Mouse (Mus musculus) intestine, embryonic 14.5 days (tissue): ENCODE data around the gene Lpar1. TPM values are rescaled to one million over a fixed set of nuclear protein-coding genes. Genes with fewer than 3 reads are reported as not detected.

Experiments
- ATAC-seq: fragments of 200-750 bp; cut with Nextera tagmentation; replicated peaks from 2 replicates; pipeline ENCODE4 v1.8.0; 2017; ENCODE audit warnings: low read depth, moderate number of reproducible peaks, moderate TSS enrichment, moderate library complexity; ENCODE audit not compliant: low FRiP score, low TSS enrichment
- DNase-seq: peaks from one replicate; pipeline ENCODE4 v3.0.0-alpha.2; 2018; ENCODE audit warnings: low spot score
- H3K27ac ChIP-seq: fragments of 300-500 bp; sonication (generic); 2 replicates; pipeline ENCODE4 v1.5.1; 2014; ENCODE audit warnings: low read depth, mild to moderate bottlenecking, control low read depth
- H3K27me3 ChIP-seq: fragments of 300-500 bp; sonication (generic); replicated peaks from 2 replicates; pipeline ENCODE4 v1.6.1; 2014; ENCODE audit warnings: low read length, control low read depth; ENCODE audit not compliant: control insufficient read depth, insufficient read depth
- H3K36me3 ChIP-seq: fragments of 300-500 bp; sonication (generic); 2 replicates; pipeline ENCODE4 v1.6.1; 2014; ENCODE audit warnings: low read length, control low read depth; ENCODE audit not compliant: control insufficient read depth, insufficient read depth
- H3K4me1 ChIP-seq: fragments of 300-500 bp; sonication (generic); replicated peaks from 2 replicates; pipeline ENCODE4 v1.6.1; 2014; ENCODE audit warnings: low read length, control low read depth, mixed read lengths; ENCODE audit not compliant: control insufficient read depth, insufficient read depth
- H3K4me2 ChIP-seq: fragments of 300-500 bp; sonication (generic); 2 replicates; pipeline ENCODE4 v1.6.1; 2014; ENCODE audit warnings: low read length
- H3K4me3 ChIP-seq: fragments of 300-500 bp; sonication (generic); 2 replicates; pipeline ENCODE4 v1.5.1; 2014; ENCODE audit warnings: low read depth, low read length, control low read depth, mixed read lengths
- H3K9ac ChIP-seq: fragments of 300-500 bp; sonication (generic); 2 replicates; pipeline ENCODE4 v1.6.1; 2014; ENCODE audit warnings: mild to moderate bottlenecking, low read length
- H3K9me3 ChIP-seq: fragments of 300-500 bp; sonication (generic); 2 replicates; pipeline ENCODE4 v1.6.1; 2016; ENCODE audit warnings: low read length, control low read depth; ENCODE audit not compliant: control insufficient read depth
- WGBS: fragments of 180-500 bp; shearing (Covaris S2); extraction: QIAGEN DNeasy Blood & Tissue Kit; methylation state at CpG from one replicate; pipeline ENCODE4 v1.1.7; 2014; 5-methylcytosine and 5-hydroxymethylcytosine counted together
- polyA plus RNA-seq: library from polyadenylated mRNA; unstranded; fragments of >200 nt; fragmentation: Nextera tagmentation; extraction: Ambion mirVana; gene quantifications from 2 replicates; pipeline ENCODE4 v1.2.1, GENCODE M21; 2014

Gene Lpar1
- polyA plus RNA-seq, 1 experiment from 2014 or later = 57.0 TPM

DNA sequence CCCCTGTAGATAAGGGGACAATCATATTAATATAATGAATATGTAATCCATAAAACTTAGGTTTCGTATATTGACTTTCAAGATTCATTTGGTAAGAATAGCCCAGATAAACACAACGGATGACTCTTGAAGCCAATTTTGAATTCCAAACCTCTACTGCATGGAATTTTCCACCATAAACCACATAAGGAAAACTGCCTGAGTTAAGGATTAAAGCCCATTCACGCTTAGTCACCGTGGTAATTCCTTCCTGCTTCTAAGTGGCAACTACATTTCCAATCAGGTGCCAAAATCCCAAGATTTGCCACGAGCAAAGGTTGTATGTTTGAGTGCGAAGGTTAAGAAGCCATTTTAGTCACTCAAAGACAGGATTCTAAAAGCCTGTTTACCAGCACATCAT, 20.3 kb upstream of the Lpar1 start:
- DNase-seq = no peak
- no peak for ATAC-seq

DNA sequence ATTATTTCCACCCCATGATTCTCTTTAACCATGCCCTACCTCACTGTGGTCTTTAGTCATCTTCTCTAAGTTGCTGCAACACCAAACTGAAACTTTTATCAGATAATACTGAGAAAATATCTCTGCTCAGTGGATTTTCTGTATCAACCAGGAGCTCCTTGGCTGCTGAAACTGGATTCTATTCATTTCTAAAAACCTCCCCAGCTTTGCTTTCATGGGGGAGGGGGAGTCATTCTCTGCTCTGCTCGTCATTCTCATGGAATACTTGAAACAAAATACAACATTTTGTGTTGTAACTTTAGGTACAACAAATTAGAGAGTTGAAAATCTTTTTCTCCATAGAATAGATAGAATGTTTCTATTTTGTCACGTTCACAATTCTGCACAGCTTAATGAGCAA, 18.7 kb upstream of the Lpar1 start:
- WGBS = 82% methylated on average over 2 of the region's 2 CpGs

More for the DNA sequence above, 20.3 kb upstream of the Lpar1 start:
- Histone ChIP-seq H3K36me3 (no peaks in the 10 kb centered on the region), H3K27ac (no peak overlapping the region), H3K4me3 (no peak overlapping the region), H3K9me3 (no peaks in the 10 kb centered on the region), H3K4me2 (no peak overlapping the region), H3K27me3 (no peaks in the 10 kb centered on the region), H3K4me1 (no peaks in the 10 kb centered on the region), H3K9ac (no peak overlapping the region)
- WGBS = 77% methylated on average over 6 of the region's 6 CpGs

DNA sequence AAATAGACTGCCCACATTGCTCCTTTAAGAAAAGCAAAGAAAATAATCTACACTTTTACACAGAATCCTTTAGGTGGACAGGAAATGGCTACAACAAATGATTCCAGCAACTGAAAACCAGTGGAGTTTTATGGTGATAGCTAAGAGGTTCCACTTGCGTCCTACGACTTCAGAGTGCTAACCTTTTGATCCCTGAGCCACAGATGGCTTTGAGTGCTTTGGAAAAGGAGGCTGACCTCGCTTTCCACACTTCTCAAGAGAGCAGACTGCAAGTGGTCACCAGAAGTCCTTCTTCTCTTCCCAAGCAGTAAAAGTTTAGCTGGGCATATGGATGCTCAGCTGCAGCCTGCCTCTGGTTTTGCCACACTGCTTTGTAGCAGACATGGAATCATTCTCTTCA, 18.0 kb upstream of the Lpar1 start:
- Histone ChIP-seq H3K4me1 (no peaks in the 10 kb centered on the region), H3K9ac (no peak overlapping the region), H3K9me3 (no peaks in the 10 kb centered on the region), H3K4me2 (no peak overlapping the region), H3K4me3 (no peak overlapping the region), H3K27me3 (no peaks in the 10 kb centered on the region), H3K27ac (no peak overlapping the region), H3K36me3 (no peaks in the 10 kb centered on the region)
- no peak for ATAC-seq
- DNase-seq = no peak
- WGBS = 26% methylated on average over 3 of the region's 3 CpGs

More for the DNA sequence above, 18.7 kb upstream of the Lpar1 start:
- no peak overlapping the region for H3K27ac ChIP-seq
- H3K9ac ChIP-seq = no peak overlapping the region
- ATAC-seq (no peak), DNase-seq (no peak)
- no peak overlapping the region for H3K4me2 ChIP-seq
- no peaks in the 10 kb centered on the region for H3K9me3 ChIP-seq
- no peaks in the 10 kb centered on the region for H3K27me3 ChIP-seq
- no peaks in the 10 kb centered on the region for H3K36me3 ChIP-seq
- no peak overlapping the region for H3K4me3 ChIP-seq
- no peaks in the 10 kb centered on the region for H3K4me1 ChIP-seq

DNA sequence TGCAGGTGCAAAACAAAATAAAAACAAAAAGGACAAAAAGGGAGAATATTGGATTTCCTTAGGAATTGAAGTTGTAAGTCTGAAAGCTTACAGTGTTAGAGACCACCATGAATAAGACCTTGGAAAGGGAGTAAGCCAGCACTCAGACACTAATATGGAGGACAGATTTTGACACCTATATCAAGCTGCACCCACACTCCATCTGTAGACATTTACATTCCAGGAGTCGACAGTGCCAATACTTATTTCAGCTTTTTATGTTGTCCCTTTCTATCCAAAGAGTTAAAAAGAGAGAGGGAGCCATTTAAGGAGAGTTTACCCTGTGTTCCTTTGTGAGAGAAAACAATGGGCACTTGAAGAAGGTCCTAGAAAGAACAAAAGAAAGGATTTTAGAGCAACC, 17.5 kb upstream of the Lpar1 start:
- Histone ChIP-seq H3K9ac (no peak overlapping the region), H3K36me3 (no peaks in the 10 kb centered on the region), H3K4me2 (no peak overlapping the region), H3K27me3 (no peaks in the 10 kb centered on the region), H3K4me3 (no peak overlapping the region), H3K27ac (no peak overlapping the region), H3K4me1 (no peaks in the 10 kb centered on the region), H3K9me3 (no peaks in the 10 kb centered on the region)
- 56% methylated on average over 1 of the region's 1 CpGs for WGBS
- DNase-seq = no peak
- no peak for ATAC-seq

DNA sequence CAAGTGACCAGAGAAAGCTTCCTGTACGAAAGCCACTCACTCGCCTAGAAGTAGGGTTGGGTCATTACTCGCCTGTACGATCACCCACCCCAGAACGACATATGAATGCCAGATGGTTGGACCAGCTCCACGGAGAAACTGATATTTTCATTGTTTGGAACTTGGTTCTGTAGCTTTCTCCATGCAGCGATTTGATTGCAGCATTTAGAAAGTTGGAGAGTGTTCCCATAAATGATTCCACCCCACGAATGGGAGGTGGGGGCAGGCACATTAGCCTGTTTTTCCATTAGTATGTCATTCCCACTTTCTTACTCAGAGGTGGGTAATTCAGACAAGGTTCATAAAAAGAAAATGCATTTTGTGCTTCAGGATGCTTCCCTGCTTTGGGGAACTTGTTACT, 14.8 kb upstream of the Lpar1 start:
- WGBS = 78% methylated on average over 8 of the region's 8 CpGs
- H3K27me3 ChIP-seq = no peaks in the 10 kb centered on the region
- H3K4me2 ChIP-seq = no peak overlapping the region
- ATAC-seq (no peak), DNase-seq (no peak)
- H3K4me3 ChIP-seq = no peak overlapping the region
- H3K9me3 ChIP-seq = no peaks in the 10 kb centered on the region
- no peak overlapping the region for H3K27ac ChIP-seq
- no peaks in the 10 kb centered on the region for H3K36me3 ChIP-seq
- no peak overlapping the region for H3K9ac ChIP-seq
- no peaks in the 10 kb centered on the region; the same call in 1 of the 2 replicates for H3K4me1 ChIP-seq

DNA sequence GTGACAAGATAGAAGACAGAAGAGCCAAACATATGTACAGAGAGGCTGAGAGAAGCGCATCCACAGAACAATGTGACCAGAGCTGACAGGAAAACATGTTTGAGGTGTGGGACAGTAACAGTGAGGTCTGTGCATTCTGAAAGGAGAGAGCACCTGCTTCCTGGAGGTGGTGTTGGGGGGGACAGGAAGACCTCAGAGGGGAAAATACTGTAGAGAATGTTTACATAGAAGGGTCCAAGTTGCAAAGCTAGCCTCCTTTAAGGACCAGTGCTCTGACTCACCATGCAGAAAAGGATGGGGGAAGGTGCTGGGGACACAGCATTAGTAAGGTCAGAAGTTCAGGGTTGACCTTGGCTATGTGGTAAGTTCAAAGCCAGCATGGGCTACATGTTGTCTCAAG, 9.1 kb upstream of the Lpar1 start:
- WGBS = 57% methylated on average over 1 of the region's 1 CpGs
- no peak for DNase-seq
- Histone ChIP-seq H3K36me3 (no peaks in the 10 kb centered on the region), H3K9ac (no peak overlapping the region), H3K9me3 (no peaks in the 10 kb centered on the region), H3K27ac (no peak overlapping the region), H3K4me1 (no peaks in the 10 kb centered on the region; the same call in 1 of the 2 replicates), H3K4me3 (no peak overlapping the region), H3K4me2 (no peak overlapping the region), H3K27me3 (no peaks in the 10 kb centered on the region)
- no peak for ATAC-seq

DNA sequence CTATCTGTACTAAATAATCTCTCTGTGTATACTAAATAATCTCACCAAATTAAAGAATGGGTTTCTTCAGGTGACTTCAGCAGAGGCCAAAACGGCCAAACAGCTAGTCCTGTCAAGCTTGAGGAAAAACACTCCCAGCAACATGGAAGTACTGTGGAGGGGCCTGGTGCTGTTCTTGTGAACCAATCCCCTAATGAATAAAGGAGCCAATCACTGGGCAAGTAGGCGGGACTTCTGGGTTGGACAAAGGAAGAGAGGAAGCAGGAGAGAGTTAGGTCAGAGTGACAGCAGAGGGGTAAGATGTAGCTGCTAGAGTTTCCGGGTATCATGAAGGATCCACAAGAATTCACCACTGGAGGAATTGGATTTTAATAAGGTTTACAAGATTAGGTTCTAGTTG, 3.3 kb upstream of the Lpar1 start:
- H3K27me3 ChIP-seq = no peaks in the 10 kb centered on the region
- H3K4me3 ChIP-seq = no peak overlapping the region
- no peak overlapping the region for H3K4me2 ChIP-seq
- H3K36me3 ChIP-seq = no peaks in the 10 kb centered on the region
- no peak for ATAC-seq
- peaks cover 11% of the 10 kb centered on the region for H3K4me1 ChIP-seq
- DNase-seq = no peak
- no peaks in the 10 kb centered on the region for H3K9me3 ChIP-seq
- no peak overlapping the region for H3K9ac ChIP-seq
- WGBS = 59% methylated on average over 3 of the region's 3 CpGs
- no peak overlapping the region for H3K27ac ChIP-seq

DNA sequence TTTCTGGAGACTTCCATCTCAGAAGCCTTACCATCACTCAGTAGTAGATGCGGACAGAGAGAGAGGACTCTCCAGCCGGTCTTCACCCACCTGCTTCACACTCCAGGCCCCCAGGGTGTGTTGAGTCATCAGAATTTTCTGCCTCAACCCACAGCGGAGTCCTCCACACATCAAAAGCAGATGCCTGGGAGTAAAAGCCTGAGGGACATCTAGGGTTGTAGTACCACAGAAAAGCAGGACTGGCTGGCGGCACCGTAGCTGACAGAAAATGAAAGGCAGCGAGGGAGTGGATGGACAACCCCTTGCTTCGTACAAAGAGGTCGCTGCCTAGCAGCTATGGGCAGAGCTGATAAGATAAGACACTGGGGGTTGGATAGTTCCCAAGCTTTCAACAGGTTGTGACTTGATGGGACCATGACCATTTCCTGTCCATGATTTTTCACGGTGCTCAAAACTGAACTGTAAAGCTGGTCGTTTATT, 701 bp upstream of the Lpar1 start:
- DNase-seq = no peak
- H3K4me1 ChIP-seq = peaks cover 31% of the 10 kb centered on the region
- 0 out of 2 replicates have a peak, but pooled peaks cover 2% of the 10 kb centered on the region for H3K36me3 ChIP-seq
- peak overlapping the region; percentile 80 for H3K9ac ChIP-seq
- ATAC-seq = no peak; the same call in 1 of the 2 replicates
- peak overlapping the region; percentile 89 for H3K27ac ChIP-seq
- WGBS = 50% methylated on average over 10 of the region's 10 CpGs
- H3K27me3 ChIP-seq = no peaks in the 10 kb centered on the region
- no peaks in the 10 kb centered on the region for H3K9me3 ChIP-seq
- H3K4me2 ChIP-seq = peak overlapping the region; percentile 95
- H3K4me3 ChIP-seq = no peak overlapping the region
